ENCODE assay signal across 8 mouse cellular contexts in the genomic region with DNA sequence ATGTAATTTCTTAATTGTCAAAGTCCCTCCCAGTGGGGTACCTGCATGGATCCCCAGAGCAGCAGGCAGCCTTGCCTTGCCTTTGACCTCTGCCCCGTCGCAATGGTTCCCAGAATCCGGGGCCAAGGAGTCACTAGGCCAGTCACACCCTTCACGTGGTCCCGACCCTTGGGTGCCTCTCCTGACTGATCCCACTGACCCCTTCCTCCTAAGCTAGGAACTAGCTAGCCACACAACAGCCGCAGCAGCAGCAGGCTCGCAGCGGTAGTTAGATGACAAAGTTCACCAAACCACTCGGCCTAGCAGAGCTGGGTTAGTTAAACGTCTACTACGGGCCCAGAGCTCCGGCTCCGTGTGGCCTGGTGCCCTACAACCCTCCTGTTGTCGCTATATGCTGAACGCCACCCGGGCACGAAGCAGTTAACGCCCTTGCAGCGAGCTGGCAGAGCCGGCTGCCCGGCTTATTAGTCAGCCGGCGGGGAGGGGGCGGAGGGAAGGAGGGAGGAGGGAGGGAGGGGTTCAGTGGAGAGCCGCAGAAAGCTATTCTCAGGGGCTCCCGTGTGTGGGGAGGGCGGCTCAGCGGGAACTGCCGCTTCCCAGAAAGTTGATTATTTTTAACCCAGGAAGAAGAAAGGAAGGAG.
DNase-seq lines count a peak whose midpoint lies in the region; ATAC-seq lines count a peak whose summit lies in the region.

No protein-coding gene starts in this region.

- H3K4me1 ChIP-seq in intestine, embryonic 16.5 days (ENCODE audit: control insufficient read depth, insufficient read depth, low read length) = peaks cover 71% of the 10 kb centered on the region
- H3K4me1 ChIP-seq in midbrain, embryonic 10.5 days = peaks cover 91% of the 10 kb centered on the region

- peak overlapping the region; percentile 78 for H3K9ac ChIP-seq in intestine, embryonic 16.5 days (ENCODE audit: low read depth, low read length)

- intact Hi-C loops in left cerebral cortex, postnatal 4 days (cut with DNase I) = loop anchor here (10.0 kb wide), 1 partner anchor 244 kb away; a partner anchor contains a TSS

- peak overlapping the region; percentile 40 for H3K4me3 ChIP-seq in intestine, embryonic 16.5 days (ENCODE audit: low read length)
- H3K4me3 ChIP-seq in midbrain, embryonic 10.5 days = peak overlapping the region; percentile 54

- no peaks in the 10 kb centered on the region for H3K27me3 ChIP-seq in intestine, embryonic 16.5 days (replicated peaks; ENCODE audit: control insufficient read depth, insufficient read depth, low read length)
- no peaks in the 10 kb centered on the region for H3K27me3 ChIP-seq in midbrain, embryonic 10.5 days (ENCODE audit: low read depth, poor library complexity, severe bottlenecking)
- no peaks in the 10 kb centered on the region for H3K27me3 ChIP-seq in splenic B cell, adult 2 months (ENCODE audit: control insufficient read depth, insufficient read depth, low read length, poor library complexity, severe bottlenecking)

- H3K36me3 ChIP-seq in intestine, embryonic 16.5 days (ENCODE audit: control insufficient read depth, insufficient read depth, low read length) = no peaks in the 10 kb centered on the region
- H3K36me3 ChIP-seq in midbrain, embryonic 10.5 days = no peaks in the 10 kb centered on the region
- H3K36me3 ChIP-seq in splenic B cell, adult 2 months (ENCODE audit: control insufficient read depth, insufficient read depth, low read length, poor library complexity, severe bottlenecking) = no peaks in the 10 kb centered on the region

- peak overlapping the region; percentile 78 for H3K4me2 ChIP-seq in intestine, embryonic 16.5 days (ENCODE audit: low read depth, low read length)

- under 1% methylated on average over 28 of the region's 29 CpGs for WGBS in intestine, embryonic 16.5 days
- WGBS in midbrain, embryonic 10.5 days = 0% methylated on average over 29 of the region's 29 CpGs

- ATAC-seq in granulocyte monocyte progenitor cell, adult 5-6 weeks (replicated peaks; ENCODE audit: poor library complexity, severe bottlenecking) = peak; percentile 51
- ATAC-seq in intestine, embryonic 16.5 days = peak; percentile 80

- no peaks in the 10 kb centered on the region for H3K9me3 ChIP-seq in intestine, embryonic 16.5 days (ENCODE audit: control insufficient read depth, low read length)
- H3K9me3 ChIP-seq in midbrain, embryonic 10.5 days (replicated peaks) = no peaks in the 10 kb centered on the region

- peak; percentile 83 for DNase-seq in ovary, adult 18-20 months (ENCODE audit: low spot score)
- no peak for DNase-seq in ovary, postnatal 10 days (ENCODE audit: low spot score)
- DNase-seq in embryo, embryonic 11 days = peak; percentile 97
- peak; percentile 97 for DNase-seq in left cerebral cortex, postnatal 4 days
- DNase-seq in midbrain, embryonic 10.5 days (ENCODE audit: low spot score) = peak; percentile 95
- peak; percentile 55 for DNase-seq in splenic B cell, adult 2 months (ENCODE audit: low read depth, low spot score)

- peak overlapping the region; percentile 100 for H3K27ac ChIP-seq in intestine, embryonic 16.5 days (ENCODE audit: low read length)
- H3K27ac ChIP-seq in midbrain, embryonic 10.5 days (replicated peaks) = peak overlapping the region; percentile 100
